Mouse (Mus musculus): Measurements from ENCODE around the gene Hivep3. TPM values are rescaled to one million over a fixed set of nuclear protein-coding genes. Genes with fewer than 3 reads are reported as not detected.

The Hivep3 gene
- not detected in 2 replicates for total RNA-seq (2012; rRNA removed)
- polyA plus RNA-seq (2012; ENCODE audit: insufficient read depth in 1 of 2, insufficient read length in 2 of 2, low read depth in 1 of 2, low replicate concordance in 2 of 2, missing spikeins in 1 of 2) = not detected

DNA sequence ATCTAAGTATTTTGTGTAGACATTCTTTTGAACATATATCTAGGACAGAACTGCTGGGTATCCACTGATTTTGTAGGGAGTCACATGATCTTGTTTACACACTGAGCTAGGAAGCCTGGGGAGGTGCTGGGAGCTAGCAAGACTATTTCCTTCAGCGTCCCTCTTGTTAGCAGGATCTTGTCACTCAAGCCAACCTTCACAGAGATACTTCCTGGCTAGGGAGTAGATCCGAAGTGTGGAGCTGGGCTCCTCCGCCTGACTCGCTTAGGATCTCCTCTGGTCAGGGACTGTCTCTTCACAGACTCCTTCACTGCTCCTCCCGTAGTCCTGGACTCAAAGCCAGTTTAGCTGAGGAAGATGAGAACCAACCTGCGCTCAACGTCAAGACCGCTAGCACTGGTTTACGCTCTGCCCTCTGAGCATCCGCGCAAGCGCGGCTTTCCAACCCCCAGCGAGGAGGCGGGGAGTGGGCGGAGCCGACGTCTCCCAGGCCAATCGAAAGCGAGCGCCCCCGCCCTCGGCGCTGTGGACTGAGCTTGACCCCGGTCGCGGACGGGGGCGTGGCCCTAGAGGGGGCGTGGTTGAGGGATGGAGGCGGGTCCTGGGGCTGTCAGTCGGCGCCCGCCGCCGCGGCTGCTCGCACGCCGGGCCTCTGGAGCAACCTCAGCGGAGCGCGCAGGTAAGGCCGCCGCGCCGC is at the start of gene Hivep3:
Gene Hivep3, plus strand, starts transcription at position 601 of the 697 bp plus-strand sequence.
- no peaks in the 10 kb centered on the region for H3K9me3 ChIP-seq (replicated peaks; ENCODE audit: insufficient read depth, low read length)
- no peaks in the 10 kb centered on the region for H3K27me3 ChIP-seq (ENCODE audit: control insufficient read depth in 1 of 2, insufficient read depth in 2 of 2, low read length in 2 of 2)
- DNase-seq (ENCODE audit: low read depth, low spot score) = no peak
- H3K79me2 ChIP-seq (ENCODE audit: control insufficient read depth, insufficient read depth, low read length, poor library complexity) = no peaks in the 10 kb centered on the region
- no peaks in the 10 kb centered on the region for H3K36me3 ChIP-seq (ENCODE audit: control insufficient read depth in 1 of 2, insufficient read depth in 2 of 2, low read length in 2 of 2)
- no peak within 1 kb of the TSS for H3K27ac ChIP-seq (ENCODE audit: control insufficient read depth, low read depth, low read length)
- no peak within 1 kb of the TSS for H3K9ac ChIP-seq (ENCODE audit: control insufficient read depth, low read depth, low read length, poor library complexity, severe bottlenecking)
- H3K4me1 ChIP-seq (ENCODE audit: control insufficient read depth in 1 of 2, insufficient read depth in 2 of 2, low read length in 2 of 2) = no peaks in the 10 kb centered on the region
- no peak within 1 kb of the TSS for H3K4me3 ChIP-seq (ENCODE audit: control insufficient read depth in 1 of 2, insufficient read depth in 1 of 2, low read depth in 2 of 2, low read length in 2 of 2)
- TF ChIP-seq POLR2AphosphoS2 (IDR thresholded peaks at IDR 0.05; ENCODE audit: low read length) (no peak), CTCF (IDR thresholded peaks at IDR 0.05 in 2 of 3, conservative IDR thresholded peaks at IDR 0.05 in 1 of 3; ENCODE audit: control insufficient read depth in 1 of 3, insufficient read depth in 1 of 3, low read depth in 2 of 3, low read length in 3 of 3, poor library complexity in 1 of 3, severe bottlenecking in 1 of 3) (no peak), CHD1 (IDR thresholded peaks at IDR 0.05; ENCODE audit: low read depth, low read length) (no peak), MAFK (IDR thresholded peaks at IDR 0.05; ENCODE audit: borderline replicate concordance, low read depth, low read length) (no peak)

DNA sequence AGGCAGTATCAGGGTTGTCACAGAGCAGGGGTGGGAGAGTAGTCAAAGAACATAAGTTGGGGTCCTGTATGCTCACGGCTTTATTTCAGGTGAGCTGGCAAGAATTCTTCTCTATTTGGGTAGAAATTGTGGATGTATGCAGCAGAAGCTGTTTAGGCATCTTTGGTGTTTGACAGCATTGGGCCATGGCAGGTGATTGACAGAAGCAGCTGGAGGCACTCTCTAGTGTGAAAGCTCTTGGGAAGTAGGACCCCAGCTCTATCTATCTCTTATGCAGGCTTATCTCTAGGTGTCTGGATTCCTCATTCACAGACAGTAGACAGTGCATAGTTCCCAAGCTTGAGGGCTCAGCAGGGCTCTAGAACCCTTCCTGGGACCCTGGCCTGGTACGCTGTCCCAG is 47.8 kb upstream of the Hivep3 start:
- H3K9ac ChIP-seq (ENCODE audit: control insufficient read depth, low read depth, low read length, poor library complexity, severe bottlenecking) = no peak overlapping the region
- no peaks in the 10 kb centered on the region for H3K9me3 ChIP-seq (replicated peaks; ENCODE audit: insufficient read depth, low read length)
- no peaks in the 10 kb centered on the region for H3K36me3 ChIP-seq (ENCODE audit: control insufficient read depth in 1 of 2, insufficient read depth in 2 of 2, low read length in 2 of 2)
- no peak for TF ChIP-seq ZKSCAN1 (IDR thresholded peaks at IDR 0.05; ENCODE audit: low read depth, low read length)
- no peak for TF ChIP-seq CHD1 (IDR thresholded peaks at IDR 0.05; ENCODE audit: low read depth, low read length)
- no peak for TF ChIP-seq POLR2A (IDR thresholded peaks at IDR 0.05; ENCODE audit: control insufficient read depth in 1 of 2, insufficient read depth in 1 of 2, low read depth in 1 of 2, low read length in 2 of 2, poor library complexity in 1 of 2)
- no peak for TF ChIP-seq GATA1 (IDR thresholded peaks at IDR 0.05; ENCODE audit: low read depth, low read length)
- no peak for TF ChIP-seq MAZ (IDR thresholded peaks at IDR 0.05; ENCODE audit: low read depth, low read length)
- no peak for TF ChIP-seq GABPA (IDR thresholded peaks at IDR 0.05; ENCODE audit: low read depth, low read length)
- TF ChIP-seq NRF1 (IDR thresholded peaks at IDR 0.05; ENCODE audit: insufficient read depth, low read depth, low read length, poor library complexity, severe bottlenecking) = no peak
- TF ChIP-seq MYB (IDR thresholded peaks at IDR 0.05; ENCODE audit: low read depth, low read length) = no peak
- no peak for TF ChIP-seq BHLHE40 (IDR thresholded peaks at IDR 0.05; ENCODE audit: borderline replicate concordance, low read depth, low read length)
- no peak for TF ChIP-seq EP300 (IDR thresholded peaks at IDR 0.05; ENCODE audit: low read depth in 1 of 2, low read length in 2 of 2)
- H3K27me3 ChIP-seq (ENCODE audit: control insufficient read depth in 1 of 2, insufficient read depth in 2 of 2, low read length in 2 of 2) = no peaks in the 10 kb centered on the region
- DNase-seq (ENCODE audit: low read depth, low spot score) = no peak
- H3K4me3 ChIP-seq (ENCODE audit: control insufficient read depth in 1 of 2, insufficient read depth in 1 of 2, low read depth in 2 of 2, low read length in 2 of 2) = no peak overlapping the region
- no peak overlapping the region for H3K27ac ChIP-seq (ENCODE audit: control insufficient read depth, low read depth, low read length)
- no peaks in the 10 kb centered on the region for H3K4me1 ChIP-seq (ENCODE audit: control insufficient read depth in 1 of 2, insufficient read depth in 2 of 2, low read length in 2 of 2)
- no peaks in the 10 kb centered on the region for H3K79me2 ChIP-seq (ENCODE audit: control insufficient read depth, insufficient read depth, low read length, poor library complexity)

DNA sequence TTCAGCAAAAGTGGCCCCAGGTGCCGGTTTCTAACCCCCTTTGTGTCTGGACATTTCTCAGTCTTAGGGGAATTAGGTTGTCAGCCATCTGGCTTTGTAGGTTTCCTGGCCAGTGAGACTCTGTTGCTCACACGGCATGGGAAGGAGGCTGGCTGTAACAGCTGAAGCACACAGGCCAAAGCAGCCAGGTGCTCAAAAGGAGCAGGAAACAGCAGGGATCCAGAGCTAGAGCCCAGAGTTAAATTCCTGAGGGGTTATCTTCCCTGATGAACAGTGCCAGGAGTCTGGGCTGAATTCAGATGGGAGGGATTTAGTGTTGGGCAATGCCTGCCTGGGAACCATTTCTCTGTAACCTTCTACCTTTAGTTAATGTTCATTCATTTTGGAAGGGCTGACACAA is 35.2 kb upstream of the Hivep3 start:
- H3K36me3 ChIP-seq (ENCODE audit: control insufficient read depth in 1 of 2, insufficient read depth in 2 of 2, low read length in 2 of 2) = no peaks in the 10 kb centered on the region
- no peak overlapping the region for H3K4me3 ChIP-seq (ENCODE audit: control insufficient read depth in 1 of 2, insufficient read depth in 1 of 2, low read depth in 2 of 2, low read length in 2 of 2)
- H3K9ac ChIP-seq (ENCODE audit: control insufficient read depth, low read depth, low read length, poor library complexity, severe bottlenecking) = no peak overlapping the region
- H3K4me1 ChIP-seq (ENCODE audit: control insufficient read depth in 1 of 2, insufficient read depth in 2 of 2, low read length in 2 of 2) = no peaks in the 10 kb centered on the region
- no peaks in the 10 kb centered on the region for H3K79me2 ChIP-seq (ENCODE audit: control insufficient read depth, insufficient read depth, low read length, poor library complexity)
- H3K27ac ChIP-seq (ENCODE audit: control insufficient read depth, low read depth, low read length) = no peak overlapping the region
- no peak for DNase-seq (ENCODE audit: low read depth, low spot score)
- no peaks in the 10 kb centered on the region for H3K27me3 ChIP-seq (ENCODE audit: control insufficient read depth in 1 of 2, insufficient read depth in 2 of 2, low read length in 2 of 2)
- no peaks in the 10 kb centered on the region for H3K9me3 ChIP-seq (replicated peaks; ENCODE audit: insufficient read depth, low read length)
- TF ChIP-seq HCFC1 (IDR thresholded peaks at IDR 0.05; ENCODE audit: low read depth, low read length) = no peak
- no peak for TF ChIP-seq ZMIZ1 (IDR thresholded peaks at IDR 0.05; ENCODE audit: low read depth, low read length)
- no peak for TF ChIP-seq POLR2AphosphoS2 (IDR thresholded peaks at IDR 0.05; ENCODE audit: low read length)
- TF ChIP-seq CHD1 (IDR thresholded peaks at IDR 0.05; ENCODE audit: low read depth, low read length) = no peak
- TF ChIP-seq MYC (IDR thresholded peaks at IDR 0.05; ENCODE audit: low read depth, low read length) = no peak
- no peak for TF ChIP-seq UBTF (IDR thresholded peaks at IDR 0.05; ENCODE audit: borderline replicate concordance, insufficient read depth, low read depth, low read length)
- TF ChIP-seq POLR2AphosphoS5 (IDR thresholded peaks at IDR 0.05; ENCODE audit: borderline replicate concordance, low read depth, low read length) = no peak
- TF ChIP-seq JUND (IDR thresholded peaks at IDR 0.05; ENCODE audit: low read depth, low read length) = no peak
- no peak for TF ChIP-seq NRF1 (IDR thresholded peaks at IDR 0.05; ENCODE audit: insufficient read depth, low read depth, low read length, poor library complexity, severe bottlenecking)
- no peak for TF ChIP-seq ETS1 (IDR thresholded peaks at IDR 0.05; ENCODE audit: low read depth, low read length)
- no peak for TF ChIP-seq BHLHE40 (IDR thresholded peaks at IDR 0.05; ENCODE audit: borderline replicate concordance, low read depth, low read length)
- no peak for TF ChIP-seq MXI1 (IDR thresholded peaks at IDR 0.05; ENCODE audit: low read depth, low read length)
- no peak for TF ChIP-seq ZNF384 (IDR thresholded peaks at IDR 0.05; ENCODE audit: low read depth, low read length)
- TF ChIP-seq SMC3 (IDR thresholded peaks at IDR 0.05; ENCODE audit: low read depth, low read length) = no peak
- TF ChIP-seq EP300 (IDR thresholded peaks at IDR 0.05; ENCODE audit: low read depth in 1 of 2, low read length in 2 of 2) = no peak
- TF ChIP-seq MYB (IDR thresholded peaks at IDR 0.05; ENCODE audit: low read depth, low read length) = no peak
- no peak for TF ChIP-seq RCOR1 (IDR thresholded peaks at IDR 0.05; ENCODE audit: low read depth, low read length)

All from MEL (cell line).